Mouse (Mus musculus): ENCODE results near the gene Fndc3a. TPM values are rescaled to one million over a fixed set of nuclear protein-coding genes. Genes with fewer than 3 reads are reported as not detected.

Gene Fndc3a
- polyA plus RNA-seq, 1 experiment from 2014 or later = 25.0 TPM

GRCm38 (mm10) chr14:72594191-72594590 lies 115.6 kb downstream of the Fndc3a start:
- Histone ChIP-seq H3K27me3 (ENCODE audit: control insufficient read depth, insufficient read depth, low read length) (no peaks in the 10 kb centered on the region), H3K36me3 (ENCODE audit: control insufficient read depth, insufficient read depth, low read length) (peaks cover 3% of the 10 kb centered on the region; the same call in 1 of the 2 replicates), H3K4me2 (replicated peaks; ENCODE audit: low read depth) (no peak overlapping the region), H3K27ac (replicated peaks) (no peak overlapping the region), H3K9ac (ENCODE audit: low read length) (no peak overlapping the region), H3K4me1 (replicated peaks; ENCODE audit: control insufficient read depth, insufficient read depth) (no peaks in the 10 kb centered on the region), H3K9me3 (ENCODE audit: control insufficient read depth, low read length) (no peaks in the 10 kb centered on the region), H3K4me3 (ENCODE audit: low read depth, low read length) (no peak overlapping the region)
- WGBS = 92% methylated on average over 7 of the region's 7 CpGs
- ATAC-seq (ENCODE audit: low FRiP score, low TSS enrichment) (no peak), DNase-seq (ENCODE audit: low spot score) (no peak)
- TF ChIP-seq CTCF (IDR thresholded peaks at IDR 0.05; ENCODE audit: low read depth) = no peak
- TF ChIP-seq EP300 (optimal IDR thresholded peaks at IDR 0.05) = no peak

GRCm38 (mm10) chr14:72589415-72589814 lies 120.4 kb downstream of the Fndc3a start:
- H3K4me3 ChIP-seq (ENCODE audit: low read depth, low read length) = no peak overlapping the region
- H3K4me1 ChIP-seq (replicated peaks; ENCODE audit: control insufficient read depth, insufficient read depth) = no peaks in the 10 kb centered on the region
- no peak for TF ChIP-seq EP300 (optimal IDR thresholded peaks at IDR 0.05)
- TF ChIP-seq CTCF (IDR thresholded peaks at IDR 0.05; ENCODE audit: low read depth) = no peak
- DNase-seq (ENCODE audit: low spot score) (no peak), ATAC-seq (ENCODE audit: low FRiP score, low TSS enrichment) (no peak)
- no peak overlapping the region for H3K4me2 ChIP-seq (replicated peaks; ENCODE audit: low read depth)
- H3K27ac ChIP-seq (replicated peaks) = no peak overlapping the region
- H3K9ac ChIP-seq (ENCODE audit: low read length) = no peak overlapping the region
- WGBS = 96% methylated on average over 4 of the region's 4 CpGs
- no peaks in the 10 kb centered on the region for H3K27me3 ChIP-seq (ENCODE audit: control insufficient read depth, insufficient read depth, low read length)
- H3K36me3 ChIP-seq (ENCODE audit: control insufficient read depth, insufficient read depth, low read length) = peaks cover 10% of the 10 kb centered on the region
- H3K9me3 ChIP-seq (ENCODE audit: control insufficient read depth, low read length) = no peaks in the 10 kb centered on the region

GRCm38 (mm10) chr14:72582979-72583378 lies 126.8 kb downstream of the Fndc3a start:
- H3K27me3 ChIP-seq (ENCODE audit: control insufficient read depth, insufficient read depth, low read length) = no peaks in the 10 kb centered on the region
- peaks cover under 1% of the 10 kb centered on the region; the same call in 1 of the 2 replicates for H3K36me3 ChIP-seq (ENCODE audit: control insufficient read depth, insufficient read depth, low read length)
- H3K9me3 ChIP-seq (ENCODE audit: control insufficient read depth, low read length) = no peaks in the 10 kb centered on the region
- H3K4me3 ChIP-seq (ENCODE audit: low read depth, low read length) = no peak overlapping the region
- TF ChIP-seq EP300 (optimal IDR thresholded peaks at IDR 0.05) = no peak
- TF ChIP-seq CTCF (IDR thresholded peaks at IDR 0.05; ENCODE audit: low read depth) = no peak
- H3K27ac ChIP-seq (replicated peaks) = no peak overlapping the region
- WGBS = 82% methylated on average over 6 of the region's 6 CpGs
- no peak for DNase-seq (ENCODE audit: low spot score)
- no peak for ATAC-seq (ENCODE audit: low FRiP score, low TSS enrichment)
- no peak overlapping the region for H3K4me2 ChIP-seq (replicated peaks; ENCODE audit: low read depth)
- H3K4me1 ChIP-seq (replicated peaks; ENCODE audit: control insufficient read depth, insufficient read depth) = no peaks in the 10 kb centered on the region
- no peak overlapping the region for H3K9ac ChIP-seq (ENCODE audit: low read length)

GRCm38 (mm10) chr14:72580991-72581390 lies 128.8 kb downstream of the Fndc3a start:
- Histone ChIP-seq H3K9me3 (ENCODE audit: control insufficient read depth, low read length) (no peaks in the 10 kb centered on the region), H3K27ac (replicated peaks) (no peak overlapping the region), H3K4me2 (replicated peaks; ENCODE audit: low read depth) (no peak overlapping the region), H3K9ac (ENCODE audit: low read length) (no peak overlapping the region), H3K4me3 (ENCODE audit: low read depth, low read length) (no peak overlapping the region), H3K4me1 (replicated peaks; ENCODE audit: control insufficient read depth, insufficient read depth) (no peaks in the 10 kb centered on the region), H3K36me3 (ENCODE audit: control insufficient read depth, insufficient read depth, low read length) (no peaks in the 10 kb centered on the region; the same call in 1 of the 2 replicates), H3K27me3 (ENCODE audit: control insufficient read depth, insufficient read depth, low read length) (no peaks in the 10 kb centered on the region)
- DNase-seq (ENCODE audit: low spot score) (no peak), ATAC-seq (ENCODE audit: low FRiP score, low TSS enrichment) (no peak)
- TF ChIP-seq CTCF (IDR thresholded peaks at IDR 0.05; ENCODE audit: low read depth) (no peak), EP300 (optimal IDR thresholded peaks at IDR 0.05) (no peak)
- WGBS = 91% methylated on average over 3 of the region's 3 CpGs

- H3K36me3 ChIP-seq (ENCODE audit: control insufficient read depth, insufficient read depth, low read length) = peaks cover 7% of the 10 kb centered on the region
- H3K27ac ChIP-seq (replicated peaks) = no peak overlapping the region
- no peaks in the 10 kb centered on the region for H3K27me3 ChIP-seq (ENCODE audit: control insufficient read depth, insufficient read depth, low read length)
- no peak overlapping the region for H3K4me3 ChIP-seq (ENCODE audit: low read depth, low read length)
- no peak overlapping the region for H3K4me2 ChIP-seq (replicated peaks; ENCODE audit: low read depth)
- TF ChIP-seq EP300 (optimal IDR thresholded peaks at IDR 0.05) = no peak
- TF ChIP-seq CTCF (IDR thresholded peaks at IDR 0.05; ENCODE audit: low read depth) = peak; percentile 53
- no peaks in the 10 kb centered on the region for H3K4me1 ChIP-seq (replicated peaks; ENCODE audit: control insufficient read depth, insufficient read depth)
- WGBS = 90% methylated on average over 3 of the region's 3 CpGs
- no peak for DNase-seq (ENCODE audit: low spot score)
- no peak overlapping the region for H3K9ac ChIP-seq (ENCODE audit: low read length)
- no peaks in the 10 kb centered on the region for H3K9me3 ChIP-seq (ENCODE audit: control insufficient read depth, low read length)
- no peak for ATAC-seq (ENCODE audit: low FRiP score, low TSS enrichment)
These were observed 133.5 kb downstream of the Fndc3a start for GRCm38 (mm10) chr14:72576283-72576682.

- DNase-seq (ENCODE audit: low spot score) (no peak), ATAC-seq (ENCODE audit: low FRiP score, low TSS enrichment) (no peak)
- TF ChIP-seq EP300 (optimal IDR thresholded peaks at IDR 0.05) (no peak), CTCF (IDR thresholded peaks at IDR 0.05; ENCODE audit: low read depth) (no peak)
- Histone ChIP-seq H3K9me3 (ENCODE audit: control insufficient read depth, low read length) (no peaks in the 10 kb centered on the region), H3K9ac (ENCODE audit: low read length) (no peak overlapping the region), H3K36me3 (ENCODE audit: control insufficient read depth, insufficient read depth, low read length) (peaks cover 12% of the 10 kb centered on the region), H3K4me1 (replicated peaks; ENCODE audit: control insufficient read depth, insufficient read depth) (no peaks in the 10 kb centered on the region), H3K4me2 (replicated peaks; ENCODE audit: low read depth) (no peak overlapping the region), H3K4me3 (ENCODE audit: low read depth, low read length) (no peak overlapping the region), H3K27ac (replicated peaks) (no peak overlapping the region), H3K27me3 (ENCODE audit: control insufficient read depth, insufficient read depth, low read length) (no peaks in the 10 kb centered on the region)
- 96% methylated on average over 1 of the region's 1 CpGs for WGBS
These were observed 145.9 kb downstream of the Fndc3a start for GRCm38 (mm10) chr14:72563941-72564340.
